In genomic region chr7:25690051-25690450, GRCm38 (mm10) we compare ENCODE assay signal across 9 mouse cellular contexts. TPM values are rescaled to one million over a fixed set of nuclear protein-coding genes. Genes with fewer than 3 reads are reported as not detected.
A peak's percentile ranks its signal among the peaks of the same experiment; 100 is the strongest.
DNase-seq lines count a peak whose midpoint lies in the region; ATAC-seq and TF ChIP-seq lines count a peak whose summit lies in the region.
"Had no signal": no experiment of that assay in that cellular context is flagged by ENCODE, and none has a peak within 500 bp of the region (broad histone marks: within the 10 kb centered on the region; RNA-seq: fewer than 3 reads in every experiment).

No protein-coding gene starts in this region.

- H3K4me1 ChIP-seq in heart, embryonic 13.5 days, result peaks cover 34% of the 10 kb centered on the region
- peaks cover 36% of the 10 kb centered on the region for H3K4me1 ChIP-seq in limb, embryonic 12.5 days (replicated peaks)
- H3K4me1 ChIP-seq in stomach, postnatal 0 days (replicated peaks; ENCODE audit: control insufficient read depth, insufficient read depth), result peaks cover 3% of the 10 kb centered on the region

- H3K27me3 ChIP-seq in heart, embryonic 13.5 days (replicated peaks), result peaks cover 29% of the 10 kb centered on the region
- H3K27me3 ChIP-seq in limb, embryonic 12.5 days, result peaks cover 67% of the 10 kb centered on the region
- no peaks in the 10 kb centered on the region for H3K27me3 ChIP-seq in stomach, postnatal 0 days (ENCODE audit: control insufficient read depth, insufficient read depth, low read length)

- ATAC-seq in heart, embryonic 13.5 days (ENCODE audit: extremely low read depth, insufficient number of reproducible peaks, low FRiP score, low TSS enrichment), result no peak
- ATAC-seq in limb, embryonic 12.5 days (ENCODE audit: insufficient number of reproducible peaks, insufficient read depth, low FRiP score, low TSS enrichment, low read depth), result no peak
- no peak for ATAC-seq in stomach, postnatal 0 days (ENCODE audit: low FRiP score, low TSS enrichment)

- H3K4me2 ChIP-seq in heart, embryonic 13.5 days, result peak overlapping the region; percentile 88
- H3K4me2 ChIP-seq in limb, embryonic 12.5 days, result peak overlapping the region; percentile 87
- H3K4me2 ChIP-seq in stomach, postnatal 0 days (replicated peaks; ENCODE audit: low read depth), result peak overlapping the region; percentile 89; the same call in 1 of the 2 replicates

- H3K4me3 ChIP-seq in heart, embryonic 13.5 days, result peak overlapping the region; percentile 67
- H3K4me3 ChIP-seq in limb, embryonic 12.5 days (replicated peaks), result no peak overlapping the region
- no peak overlapping the region for H3K4me3 ChIP-seq in stomach, postnatal 0 days (ENCODE audit: low read depth, low read length)

- TF ChIP-seq CTCF in stomach, postnatal 0 days (IDR thresholded peaks at IDR 0.05; ENCODE audit: low read depth), result no peak

- peak overlapping the region; percentile 87 for H3K27ac ChIP-seq in heart, embryonic 13.5 days (replicated peaks)
- H3K27ac ChIP-seq in limb, embryonic 12.5 days, result no peak overlapping the region
- H3K27ac ChIP-seq in stomach, postnatal 0 days (replicated peaks), result no peak overlapping the region

- no peak for TF ChIP-seq EP300 in stomach, postnatal 0 days (optimal IDR thresholded peaks at IDR 0.05)

- no peaks in the 10 kb centered on the region for H3K9me3 ChIP-seq in heart, embryonic 13.5 days
- no peaks in the 10 kb centered on the region; the same call in 1 of the 2 replicates for H3K9me3 ChIP-seq in limb, embryonic 12.5 days
- H3K9me3 ChIP-seq in stomach, postnatal 0 days (ENCODE audit: control insufficient read depth, low read length), result no peaks in the 10 kb centered on the region

- H3K9ac ChIP-seq in heart, embryonic 13.5 days, result peak overlapping the region; percentile 88
- H3K9ac ChIP-seq in limb, embryonic 12.5 days (replicated peaks), result no peak overlapping the region
- no peak overlapping the region for H3K9ac ChIP-seq in stomach, postnatal 0 days (ENCODE audit: low read length)

- H3K36me3 ChIP-seq in heart, embryonic 13.5 days, result peaks cover 31% of the 10 kb centered on the region
- no peaks in the 10 kb centered on the region for H3K36me3 ChIP-seq in limb, embryonic 12.5 days
- no peaks in the 10 kb centered on the region for H3K36me3 ChIP-seq in stomach, postnatal 0 days (ENCODE audit: control insufficient read depth, insufficient read depth, low read length)

- 38% methylated on average over 5 of the region's 5 CpGs for WGBS in heart, embryonic 13.5 days
- 33% methylated on average over 5 of the region's 5 CpGs for WGBS in limb, embryonic 12.5 days
- 51% methylated on average over 5 of the region's 5 CpGs for WGBS in stomach, postnatal 0 days

- no peak for DNase-seq in heart, postnatal 4 days
- peak; percentile 13 for DNase-seq in retina, postnatal 1 day
- no peak for DNase-seq in retina, embryonic 14.5 days (ENCODE audit: low spot score)
- no peak for DNase-seq in stomach, postnatal 0 days (ENCODE audit: low spot score)
- no peak for DNase-seq in testis, postnatal 10 days (ENCODE audit: low spot score)
- no peak for DNase-seq in ovary, postnatal 36 days (ENCODE audit: low spot score)

RNA-seq across cellular contexts. Expression of gene Tgfb1, which starts 3.2 kb away (rescaled TPM):
- polyA plus RNA-seq in heart, embryonic 13.5 days (2015; fragmentation: Nextera tagmentation; extraction: Ambion mirVana), result 4.3 TPM in 2 replicates
- 10 to 100 TPM; 40.9 to 42.4 TPM for total RNA-seq in heart, postnatal 4 days (2021)
- 1.6 and 2.2 TPM in 2 replicates for polyA plus RNA-seq in limb, embryonic 12.5 days (2016; fragmentation: Nextera tagmentation; extraction: Ambion mirVana)
- 1.4 and 1.6 TPM in 2 replicates for polyA plus RNA-seq in stomach, postnatal 0 days (2015; fragmentation: Nextera tagmentation; extraction: Ambion mirVana)

RNA-seq across cellular contexts. Expression of gene B9d2, which starts 9.5 kb away (rescaled TPM):
- polyA plus RNA-seq in heart, embryonic 13.5 days (2015; fragmentation: Nextera tagmentation; extraction: Ambion mirVana), result 30.8 and 32.8 TPM in 2 replicates
- 10 to 100 TPM; 15.5 to 16.4 TPM for total RNA-seq in heart, postnatal 4 days (2021)
- polyA plus RNA-seq in limb, embryonic 12.5 days (2016; fragmentation: Nextera tagmentation; extraction: Ambion mirVana), result 30.4 and 30.5 TPM in 2 replicates
- 11.6 and 12.5 TPM in 2 replicates for polyA plus RNA-seq in stomach, postnatal 0 days (2015; fragmentation: Nextera tagmentation; extraction: Ambion mirVana)

RNA-seq across cellular contexts. Expression of gene Tmem91, which starts 15.1 kb away (rescaled TPM):
- 1.4 and 1.5 TPM in 2 replicates for polyA plus RNA-seq in heart, embryonic 13.5 days (2015; fragmentation: Nextera tagmentation; extraction: Ambion mirVana)
- under 1 TPM in 1 of 2 experiments, not detected in 1; 0.56 TPM for total RNA-seq in heart, postnatal 4 days (2021)
- 2.7 and 3.1 TPM in 2 replicates for polyA plus RNA-seq in limb, embryonic 12.5 days (2016; fragmentation: Nextera tagmentation; extraction: Ambion mirVana)
- 0.78 and 0.92 TPM in 2 replicates for polyA plus RNA-seq in stomach, postnatal 0 days (2015; fragmentation: Nextera tagmentation; extraction: Ambion mirVana)
- total RNA-seq: gastrocnemius, adult 8-10 months had no signal

RNA-seq across cellular contexts. Expression of gene Ccdc97, which starts 28.8 kb away (rescaled TPM):
- polyA plus RNA-seq in heart, embryonic 13.5 days (2015; fragmentation: Nextera tagmentation; extraction: Ambion mirVana), result 19.7 and 22.1 TPM in 2 replicates
- 10 to 100 TPM; 42.9 to 44.9 TPM for total RNA-seq in heart, postnatal 4 days (2021)
- 20.6 and 23.6 TPM in 2 replicates for polyA plus RNA-seq in limb, embryonic 12.5 days (2016; fragmentation: Nextera tagmentation; extraction: Ambion mirVana)
- 7.9 and 10.2 TPM in 2 replicates for polyA plus RNA-seq in stomach, postnatal 0 days (2015; fragmentation: Nextera tagmentation; extraction: Ambion mirVana)

RNA-seq across cellular contexts. Expression of gene Exosc5, which starts 31.1 kb away (rescaled TPM):
- polyA plus RNA-seq in heart, embryonic 13.5 days (2015; fragmentation: Nextera tagmentation; extraction: Ambion mirVana), result 40.4 and 42.1 TPM in 2 replicates
- 10 to 100 TPM; 18.8 to 19.6 TPM for total RNA-seq in heart, postnatal 4 days (2021)
- polyA plus RNA-seq in limb, embryonic 12.5 days (2016; fragmentation: Nextera tagmentation; extraction: Ambion mirVana), result 74.1 and 74.2 TPM in 2 replicates
- polyA plus RNA-seq in stomach, postnatal 0 days (2015; fragmentation: Nextera tagmentation; extraction: Ambion mirVana), result 63.8 and 65.1 TPM in 2 replicates
